Mouse (Mus musculus) G1E (cell line): ENCODE measurements around the gene Edil3.

Experiments
- CTCF ChIP-seq: IDR thresholded peaks from 2 replicates; pipeline ENCODE4 v1.5.1; 2012; ENCODE audit warnings: low read depth, low read length, inconsistent platforms, mixed read lengths
- GATA1 ChIP-seq: IDR thresholded peaks from 2 replicates; pipeline ENCODE4 v1.6.1; 2012; ENCODE audit warnings: borderline replicate concordance, low read length, inconsistent platforms, mixed read lengths
- TAL1 ChIP-seq: conservative IDR thresholded peaks from 2 replicates; pipeline ENCODE4 v1.6.1; 2012; ENCODE audit warnings: low read depth, low read length, inconsistent platforms, mixed read lengths

DNA sequence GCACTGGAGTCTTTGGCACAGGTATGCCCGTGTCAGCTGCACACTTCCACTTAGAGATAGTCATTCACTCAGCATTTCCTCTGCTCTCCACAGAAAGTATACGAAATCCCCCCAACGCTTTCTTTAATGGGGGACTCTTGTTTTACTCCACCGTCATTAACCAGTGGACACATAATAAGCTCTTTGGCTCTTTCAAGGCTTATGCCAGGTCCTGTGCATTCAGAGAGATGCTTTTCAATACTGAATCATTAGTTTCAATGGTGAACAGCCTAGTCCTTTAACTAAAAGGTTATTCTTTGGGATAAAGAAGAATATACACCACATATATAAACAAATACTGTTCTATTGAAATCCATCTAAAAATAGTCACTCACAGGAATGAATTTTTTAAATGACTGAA is 541.0 kb downstream of the Edil3 start:
- TF ChIP-seq CTCF (no peak), GATA1 (no peak), TAL1 (no peak)
